Mouse (Mus musculus) spleen, embryonic (tissue): Measurements from ENCODE around the gene Gm20431.

Experiments used
- CTCF ChIA-PET: fragments of 350-600 bp; sonication (Branson Sonifier 250); formaldehyde crosslinking; loops from one replicate; lab custom pipeline; 2022; lab: Charles Lee

Gm20431 gene

DNA sequence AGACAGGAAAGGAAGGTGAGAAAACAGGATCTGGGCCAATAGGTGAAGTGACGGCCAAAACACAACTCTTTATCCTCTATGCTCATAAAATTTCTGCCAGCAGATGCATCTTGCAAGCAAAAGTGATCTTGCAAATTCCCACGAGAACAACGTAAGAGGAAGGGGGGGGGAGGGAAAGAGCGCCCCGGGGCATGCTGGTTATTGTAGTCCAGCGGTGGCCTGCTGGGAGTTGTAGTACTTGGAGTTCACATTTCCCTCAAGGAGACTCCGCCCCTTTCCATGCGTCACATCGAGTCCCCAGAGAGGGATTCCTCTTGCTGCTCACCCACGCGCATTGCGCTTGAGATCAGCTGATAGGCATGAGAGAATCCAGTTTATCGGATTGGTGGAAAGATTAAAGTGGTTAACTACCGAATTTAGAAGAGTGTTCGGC lies 26.9 kb downstream of the Gm20431 start:
- CTCF ChIA-PET: interaction anchor here (0.7 to 0.8 kb wide), 2 partner anchors 45 to 298 kb away, joined by 5 to 8 read pairs; no protein-coding TSS in a partner anchor

DNA sequence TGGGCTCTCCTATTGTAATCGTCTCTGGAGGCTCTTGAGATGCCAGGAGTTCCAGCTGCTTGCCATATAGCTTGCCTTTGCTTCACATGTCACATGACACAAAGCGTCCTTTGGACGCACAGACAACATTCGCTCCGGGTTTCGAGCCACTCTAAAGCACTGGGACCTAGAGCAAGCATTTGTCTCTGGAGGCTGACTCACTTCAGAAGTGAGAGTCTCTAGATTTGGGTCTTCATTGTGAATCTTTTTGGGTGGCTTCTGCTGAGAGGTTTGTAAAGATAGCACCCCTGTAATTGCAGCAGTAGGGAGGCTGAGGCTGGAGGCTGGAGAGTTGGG lies 27.8 kb downstream of the Gm20431 start:
- CTCF ChIA-PET: interaction anchor here (0.9 kb wide), 1 partner anchor 10 kb away, joined by 3 read pairs; no protein-coding TSS in a partner anchor

DNA sequence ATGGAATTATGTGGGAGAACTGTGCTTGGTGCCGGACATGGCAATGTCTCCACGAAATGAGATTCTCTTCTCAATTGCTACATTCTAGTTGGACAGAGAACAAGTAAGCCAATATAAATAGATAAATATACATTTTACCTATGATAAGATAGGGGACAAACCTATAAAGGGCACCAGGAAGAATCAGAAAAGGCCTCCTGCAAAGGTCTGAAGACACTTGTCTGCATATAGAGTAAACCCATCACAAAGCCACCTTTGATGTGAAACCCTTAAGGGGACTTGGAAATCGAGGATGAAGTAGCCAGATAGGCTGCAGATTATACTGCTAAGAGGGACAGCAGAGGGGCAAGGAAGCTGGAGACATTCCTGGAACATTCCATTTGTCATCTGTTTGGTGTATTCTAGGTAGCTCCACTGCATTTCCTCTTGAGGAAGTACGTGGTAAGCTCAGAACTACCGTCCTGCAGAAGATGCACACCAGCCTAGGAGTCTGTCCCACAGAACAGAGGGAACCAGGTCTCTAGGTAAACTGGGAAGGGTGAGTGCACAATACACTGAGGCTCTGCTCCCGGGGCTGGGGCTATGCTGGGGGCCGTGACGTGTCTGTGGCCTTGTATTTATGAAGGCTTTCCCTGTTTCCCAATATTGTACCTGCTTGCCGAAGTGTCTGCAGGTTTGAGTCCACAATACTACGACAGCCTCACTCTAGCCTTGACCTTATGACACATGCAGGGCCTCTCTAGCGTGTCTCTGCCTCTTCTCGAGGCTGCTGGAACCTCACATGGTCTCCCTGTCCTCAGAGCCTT lies 28.4 kb downstream of the Gm20431 start:
- CTCF ChIA-PET: interaction anchor here (0.9 kb wide), 1 partner anchor 9 kb away, joined by 3 read pairs; no protein-coding TSS in a partner anchor

DNA sequence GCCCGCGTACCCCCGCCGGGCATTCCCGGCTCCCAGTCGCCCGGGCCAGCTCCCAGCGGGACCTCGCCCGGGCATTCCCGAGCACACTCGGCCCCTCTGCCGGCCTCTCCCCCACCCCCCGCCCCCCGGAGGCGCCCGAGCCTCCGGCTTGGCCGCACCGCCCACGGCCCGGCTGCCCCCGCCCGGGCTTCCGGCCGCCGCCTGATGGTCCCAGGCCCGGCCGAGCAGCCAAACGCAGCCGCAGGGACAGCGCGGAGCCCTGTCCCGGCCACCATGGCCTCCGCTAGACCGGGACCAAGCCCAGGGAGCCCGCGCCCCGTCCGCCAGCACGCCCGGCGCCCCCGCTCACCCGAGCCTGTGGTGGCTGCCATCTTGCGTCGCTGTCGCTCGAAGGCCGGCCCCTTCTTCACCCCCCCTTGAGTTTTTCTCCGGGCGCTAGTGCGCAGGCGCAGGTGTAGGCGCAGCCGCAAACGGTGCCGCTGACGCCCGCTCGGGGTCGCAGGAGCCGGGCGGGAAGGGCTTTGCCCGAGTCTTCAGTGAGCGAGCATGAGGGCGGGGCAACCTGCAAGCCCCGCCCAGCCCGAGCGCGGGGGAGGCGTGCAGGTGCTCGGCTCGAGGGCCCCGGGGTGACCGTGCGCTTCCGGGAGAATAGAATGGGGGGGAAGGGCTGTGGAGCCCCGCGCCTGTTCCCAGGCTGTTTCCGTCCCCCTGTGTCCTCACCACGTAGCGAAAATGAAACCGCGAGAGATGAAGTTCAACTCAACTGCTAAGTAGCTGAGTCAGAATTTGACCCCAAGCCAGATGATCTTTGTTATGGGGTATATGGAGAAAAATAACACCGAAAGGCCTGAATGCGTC lies 29.5 kb downstream of the Gm20431 start, which contains the start of gene Ube2v1:
Gene Ube2v1, minus strand, starts transcription at position 505 of the 858 bp plus-strand sequence.
- CTCF ChIA-PET: no interaction called here

DNA sequence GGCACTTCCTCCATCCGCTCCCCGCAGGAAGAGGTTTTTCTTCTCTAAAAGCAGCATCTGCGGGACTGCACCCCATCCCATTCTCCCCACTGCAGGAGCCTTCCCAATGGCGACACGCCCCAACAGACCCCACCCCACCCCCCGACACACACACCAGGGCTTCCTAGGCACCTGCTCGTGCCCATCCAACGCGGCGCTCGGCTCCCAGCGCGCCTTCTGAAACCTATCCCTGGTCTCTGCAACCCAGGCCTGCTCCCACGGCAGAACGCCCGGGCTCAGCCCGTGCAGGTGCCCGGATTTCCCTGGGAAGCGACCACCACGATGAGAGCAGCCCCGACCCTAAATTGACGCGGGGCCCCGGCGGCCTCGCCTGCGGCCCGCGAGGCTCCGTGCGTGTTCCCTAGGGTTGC lies 30.1 kb downstream of the Gm20431 start:
- CTCF ChIA-PET: interaction anchor here (0.7 kb wide), 1 partner anchor 39 kb away, joined by 3 read pairs; no protein-coding TSS in a partner anchor

DNA sequence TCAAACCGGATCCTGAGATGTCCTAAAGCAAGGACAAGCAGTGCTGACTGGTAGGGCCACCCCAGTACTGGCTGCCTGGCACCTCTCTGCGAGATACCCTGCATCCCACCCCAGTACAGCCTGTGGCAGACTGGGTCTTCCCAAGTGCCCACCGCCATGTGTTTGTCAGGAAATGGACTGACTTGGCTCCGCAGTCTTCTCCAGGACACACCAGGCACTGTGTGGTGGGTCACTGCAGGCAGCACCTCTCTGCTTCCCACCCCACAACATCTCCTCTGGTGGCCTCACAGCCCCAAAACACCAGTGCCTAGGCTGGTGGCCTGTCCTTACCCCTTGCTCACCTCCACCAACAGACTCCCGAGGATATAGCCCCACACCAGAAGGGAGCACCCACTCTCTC lies 30.9 kb downstream of the Gm20431 start:
- CTCF ChIA-PET: interaction anchor here (0.7 kb wide), 1 partner anchor 40 kb away, joined by 3 read pairs; no protein-coding TSS in a partner anchor

DNA sequence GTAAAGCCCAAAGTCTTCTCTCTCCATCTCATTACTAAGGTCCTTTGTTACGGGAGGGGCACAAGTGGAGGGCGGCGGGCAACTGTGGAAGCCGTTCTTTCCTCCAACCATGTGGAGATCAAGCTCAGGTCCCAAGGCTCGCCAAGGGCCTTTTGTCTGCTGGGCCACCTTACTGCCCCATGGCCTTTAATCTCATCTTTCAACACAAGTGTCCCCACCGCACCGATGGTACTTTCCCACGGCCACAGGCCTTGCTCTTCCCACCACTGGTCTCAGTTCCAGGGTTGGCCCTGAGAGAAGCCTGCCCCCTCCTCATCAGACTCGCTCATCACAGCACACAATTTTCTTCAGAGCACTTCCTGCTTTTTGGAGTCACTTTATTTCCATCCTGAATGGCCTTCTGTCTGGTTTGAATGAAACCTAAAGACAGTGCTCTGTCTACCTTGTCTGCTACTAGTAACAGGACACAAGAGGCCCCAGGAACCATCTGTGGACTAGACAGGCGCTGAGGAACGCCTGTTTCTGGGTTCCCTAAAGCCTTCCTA lies 31.6 kb downstream of the Gm20431 start:
- CTCF ChIA-PET: no interaction called here

DNA sequence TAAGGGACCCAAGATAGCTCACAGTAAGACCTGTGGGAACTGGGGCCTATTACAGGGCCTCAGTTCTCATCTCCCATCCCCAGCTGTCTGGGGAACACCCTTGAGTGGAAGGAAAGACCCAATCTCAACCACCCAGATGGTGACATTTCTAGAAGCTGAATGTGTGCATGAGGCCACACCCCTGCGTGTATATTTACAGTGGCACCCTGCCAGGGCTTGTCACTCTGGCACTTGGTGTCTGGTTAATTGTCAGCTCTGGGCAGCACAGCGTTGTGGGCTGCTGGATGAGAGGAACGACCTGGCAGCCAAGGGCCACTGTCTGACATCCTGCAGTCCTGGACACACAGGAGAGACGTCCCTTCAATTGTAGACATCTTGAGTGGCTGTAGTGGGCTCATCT lies 32.4 kb downstream of the Gm20431 start:
- CTCF ChIA-PET: interaction anchor here (0.6 kb wide), 1 partner anchor 48 kb away, joined by 3 read pairs; no protein-coding TSS in a partner anchor

DNA sequence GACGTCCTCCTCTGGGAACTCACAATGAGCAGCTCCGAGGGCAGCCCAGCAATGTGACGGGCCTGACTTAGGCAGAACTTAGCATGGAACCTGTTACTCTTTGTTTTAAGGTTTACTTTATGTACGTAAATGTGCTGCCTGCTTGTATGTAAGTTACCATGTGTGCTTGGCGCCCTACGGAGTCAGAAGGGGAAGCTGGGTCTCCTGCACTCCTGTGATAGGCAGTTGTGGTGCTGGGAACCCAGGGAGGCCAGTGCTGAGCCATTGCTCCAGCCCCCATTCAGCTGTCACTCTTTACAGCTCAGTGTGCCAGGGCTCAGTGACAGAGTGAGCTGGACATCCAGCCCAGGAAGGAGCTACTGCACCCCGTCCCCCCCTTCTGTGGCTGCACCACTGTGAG lies 34.3 kb downstream of the Gm20431 start:
- CTCF ChIA-PET: no interaction called here

DNA sequence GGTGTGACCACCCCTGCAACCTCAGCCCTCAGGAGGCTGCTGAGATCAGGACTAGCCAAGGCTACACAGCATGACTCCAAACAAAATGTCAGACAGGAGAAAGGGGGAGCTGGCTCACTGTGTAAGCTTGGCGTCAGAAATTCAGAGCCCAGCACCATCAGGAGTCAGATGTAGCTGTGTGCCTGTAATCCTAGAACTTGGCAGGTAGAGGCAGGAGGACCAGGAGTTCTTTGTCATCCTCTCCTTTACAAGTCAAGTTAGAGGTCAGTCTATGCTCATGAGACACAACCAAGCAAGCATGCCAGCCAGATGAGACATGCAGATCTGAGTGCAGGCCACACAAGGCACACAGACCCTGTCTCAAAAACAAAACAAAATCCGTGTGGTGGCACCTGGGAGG lies 35.6 kb downstream of the Gm20431 start:
- CTCF ChIA-PET: interaction anchor here (0.6 kb wide), 2 partner anchors 20 to 119 kb away, joined by 3 to 6 read pairs; no protein-coding TSS in a partner anchor

DNA sequence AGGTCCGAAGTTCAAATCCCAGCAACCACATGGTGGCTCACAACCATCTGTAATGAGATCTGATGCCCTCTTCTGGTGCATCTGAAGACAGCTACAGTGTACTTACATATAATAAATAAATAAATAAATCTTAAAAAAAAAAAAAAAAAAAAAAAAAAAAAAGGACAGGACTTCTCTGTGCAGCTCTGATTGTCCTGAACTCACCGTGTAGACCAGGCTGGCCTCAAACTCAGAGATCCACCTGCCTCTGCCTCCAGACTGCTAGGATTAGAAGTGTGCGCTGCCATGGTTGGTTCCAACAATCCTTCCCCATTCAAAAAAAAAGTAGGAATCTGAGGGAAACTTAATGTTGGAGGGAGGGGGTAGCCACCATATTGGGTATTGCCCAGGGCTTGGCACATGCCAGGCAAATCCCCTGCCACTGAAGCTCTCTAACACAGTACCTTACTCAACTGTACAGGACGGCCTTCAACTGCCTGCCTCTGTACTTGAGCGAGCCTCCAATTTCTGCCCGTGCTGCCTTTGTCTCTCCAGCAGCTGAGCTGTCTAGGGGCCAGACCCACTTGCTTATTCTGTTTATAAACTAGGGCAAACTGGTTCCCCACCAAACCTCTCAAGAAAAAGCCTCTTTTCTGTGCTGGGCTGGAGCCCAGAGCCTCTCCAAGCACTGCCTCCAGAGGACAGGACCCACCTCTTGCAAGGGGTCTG lies 36.8 kb downstream of the Gm20431 start:
- CTCF ChIA-PET: interaction anchor here (0.6 to 1.0 kb wide), 2 partner anchors 8 to 18 kb away, joined by 3 to 10 read pairs; no protein-coding TSS in a partner anchor

DNA sequence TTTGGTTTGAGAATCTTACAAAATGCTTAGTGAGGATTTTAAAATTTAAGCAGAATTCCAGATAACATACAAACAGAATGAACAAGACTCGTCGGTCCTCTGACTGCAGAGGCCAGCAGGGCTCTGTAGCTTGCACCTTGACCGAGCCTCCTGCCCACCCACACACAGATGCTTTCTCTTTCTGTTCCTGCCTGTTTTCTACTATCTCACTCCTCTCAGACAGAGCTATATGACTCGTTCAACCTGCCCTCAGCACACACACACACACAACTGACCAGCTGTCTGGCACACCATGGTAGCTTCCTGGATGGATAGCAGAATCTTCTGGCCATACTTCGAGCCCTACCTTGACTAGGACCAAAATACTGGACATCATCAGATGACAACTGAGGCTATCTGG lies 38.3 kb downstream of the Gm20431 start:
- CTCF ChIA-PET: interaction anchor here (0.5 to 0.7 kb wide), 2 partner anchors 11 to 57 kb away, joined by 5 to 6 read pairs; no protein-coding TSS in a partner anchor

DNA sequence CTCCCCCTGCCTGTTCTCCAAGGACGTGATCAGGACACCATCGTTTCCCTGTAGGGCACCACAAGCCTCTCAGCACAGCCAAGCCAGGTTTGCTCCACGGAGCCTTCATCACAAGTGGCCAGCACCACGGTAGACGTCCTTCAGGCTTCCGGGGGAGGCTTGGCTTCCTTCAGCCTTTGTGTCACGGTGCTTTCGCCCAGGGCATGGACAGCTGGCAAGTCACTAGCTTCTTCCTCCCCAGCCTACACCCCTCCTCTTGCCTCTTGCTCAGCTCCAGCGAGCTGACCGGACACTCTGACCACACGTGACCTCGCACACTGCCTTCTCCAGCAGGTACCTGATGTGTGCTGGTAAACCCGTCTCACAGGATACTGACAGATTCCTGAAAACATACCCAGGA lies 38.9 kb downstream of the Gm20431 start:
- CTCF ChIA-PET: interaction anchor here (0.5 kb wide), 1 partner anchor 11 kb away, joined by 6 read pairs; no protein-coding TSS in a partner anchor

DNA sequence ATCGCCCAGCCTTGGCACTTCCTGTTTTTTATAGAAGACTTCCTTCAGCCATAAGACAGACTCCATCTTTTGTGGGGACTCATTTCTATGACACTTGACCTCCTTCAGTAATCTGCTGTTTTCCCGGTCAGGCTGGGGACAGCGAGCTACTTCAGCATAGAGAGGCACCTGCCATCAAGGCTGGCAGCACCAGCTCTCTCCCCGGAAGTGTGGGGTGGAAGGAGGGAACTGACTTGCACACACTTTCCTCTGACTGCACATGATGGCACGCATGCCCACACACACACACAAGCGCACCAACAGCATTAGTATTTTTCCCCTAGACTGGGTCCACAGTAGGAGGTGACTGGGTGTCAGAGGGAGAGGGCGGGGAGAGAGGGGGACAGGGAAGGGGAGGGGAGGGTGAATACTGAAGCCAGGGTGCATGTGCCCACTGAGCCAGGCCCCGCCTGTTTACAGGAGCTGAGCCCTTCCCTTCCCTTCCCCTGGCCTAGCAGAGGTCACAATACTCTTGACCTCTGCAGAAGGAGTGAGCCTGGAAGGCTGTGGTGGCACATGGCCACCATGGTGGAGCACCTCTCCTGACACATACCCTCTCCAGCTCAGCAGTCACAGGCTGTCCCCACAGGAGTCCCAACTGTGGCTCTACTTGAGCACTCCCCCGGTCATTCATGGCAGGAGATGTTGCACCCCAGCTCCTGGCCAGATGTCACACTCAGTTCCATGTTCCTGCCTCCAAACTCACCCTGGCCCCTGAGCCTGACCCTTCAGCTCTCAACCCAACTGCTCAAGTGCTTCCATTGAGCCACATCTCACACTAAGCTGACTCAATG lies 39.8 kb downstream of the Gm20431 start:
- CTCF ChIA-PET: interaction anchor here (0.5 to 1.1 kb wide), 2 partner anchors 275 to 283 kb away, joined by 3 to 4 read pairs; no protein-coding TSS in a partner anchor

DNA sequence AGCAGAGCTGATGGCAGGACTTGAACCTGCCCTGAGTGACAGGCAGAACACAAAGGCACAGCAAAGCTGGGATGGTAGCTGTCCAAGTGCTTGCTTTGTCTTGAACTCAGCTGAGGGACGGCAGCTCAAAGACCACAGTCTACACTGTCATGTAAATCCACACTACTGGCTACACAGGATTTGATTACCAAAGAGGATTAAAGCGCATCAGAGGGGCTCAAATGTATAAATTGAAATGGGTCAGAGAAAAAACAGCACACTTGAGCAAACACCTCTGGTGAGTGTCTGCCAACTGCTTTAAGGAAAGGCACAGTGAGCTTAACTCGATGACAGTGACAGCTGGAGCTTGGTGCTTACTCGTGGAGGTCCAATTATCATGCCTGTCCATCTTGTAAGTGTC lies 43.8 kb downstream of the Gm20431 start:
- CTCF ChIA-PET: interaction anchor here (0.7 kb wide), 1 partner anchor 120 kb away, joined by 4 read pairs; no protein-coding TSS in a partner anchor

DNA sequence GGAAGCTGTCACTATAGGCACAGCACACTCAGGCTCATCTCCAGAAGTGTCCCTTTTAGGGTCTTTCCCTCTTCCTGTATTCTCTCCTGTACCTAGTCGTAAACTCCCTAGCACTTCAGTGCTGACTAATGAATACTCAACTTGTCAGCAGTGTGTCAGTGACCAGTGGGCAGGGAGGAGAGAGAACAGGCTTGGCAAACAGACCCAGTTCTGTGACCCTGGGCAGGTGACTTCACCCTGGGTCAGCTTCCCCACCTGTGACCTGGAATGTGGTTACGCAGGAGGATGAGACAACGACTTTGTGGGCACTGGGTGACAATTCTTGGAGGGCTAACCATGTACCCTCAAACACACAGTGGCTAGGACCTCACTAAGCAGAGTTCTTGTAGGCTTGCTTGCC lies 44.3 kb downstream of the Gm20431 start:
- CTCF ChIA-PET: interaction anchor here (0.7 kb wide), 1 partner anchor 120 kb away, joined by 4 read pairs; no protein-coding TSS in a partner anchor

DNA sequence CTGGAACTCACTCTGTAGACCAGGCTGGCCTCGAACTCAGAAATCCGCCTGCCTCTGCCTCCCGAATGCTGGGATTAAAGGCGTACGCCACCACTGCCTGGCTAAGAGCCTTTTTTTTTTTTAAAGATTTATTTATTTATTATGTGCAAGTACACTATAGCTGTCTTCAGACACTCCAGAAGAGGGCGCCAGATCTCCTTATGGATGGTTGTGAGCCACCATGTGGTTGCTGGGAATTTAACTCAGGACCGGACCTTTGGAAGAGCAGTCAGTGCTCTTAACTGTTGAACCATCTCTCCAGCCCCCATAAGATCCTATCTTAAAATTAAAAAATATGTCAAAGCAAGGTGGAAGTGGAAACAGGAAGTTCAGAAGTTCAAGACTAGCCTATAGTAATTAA lies 48.0 kb downstream of the Gm20431 start:
- CTCF ChIA-PET: interaction anchor here (0.7 kb wide), 1 partner anchor 121 kb away, joined by 3 read pairs; the partner anchor contains the start of gene Rnf114

DNA sequence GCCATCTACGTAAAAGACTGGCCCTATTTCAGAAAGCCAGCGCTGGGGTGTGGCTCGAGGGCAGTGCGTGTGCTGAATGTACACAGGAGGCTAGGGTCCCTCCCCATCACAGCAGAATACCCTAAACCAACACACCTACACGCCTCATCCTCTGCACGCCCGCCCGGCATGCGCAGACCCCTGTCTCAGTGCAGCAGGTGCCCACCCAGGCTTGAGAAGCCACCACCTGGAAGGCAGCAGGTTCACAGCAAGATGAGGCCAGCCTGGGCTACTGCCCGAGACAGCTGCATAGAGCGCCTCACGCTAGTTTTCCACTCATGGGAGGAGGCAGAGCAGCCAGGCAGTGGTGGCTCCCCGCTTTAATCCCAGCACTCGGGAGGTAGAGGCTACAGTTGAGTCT lies 49.2 kb downstream of the Gm20431 start:
- CTCF ChIA-PET: no interaction called here

DNA sequence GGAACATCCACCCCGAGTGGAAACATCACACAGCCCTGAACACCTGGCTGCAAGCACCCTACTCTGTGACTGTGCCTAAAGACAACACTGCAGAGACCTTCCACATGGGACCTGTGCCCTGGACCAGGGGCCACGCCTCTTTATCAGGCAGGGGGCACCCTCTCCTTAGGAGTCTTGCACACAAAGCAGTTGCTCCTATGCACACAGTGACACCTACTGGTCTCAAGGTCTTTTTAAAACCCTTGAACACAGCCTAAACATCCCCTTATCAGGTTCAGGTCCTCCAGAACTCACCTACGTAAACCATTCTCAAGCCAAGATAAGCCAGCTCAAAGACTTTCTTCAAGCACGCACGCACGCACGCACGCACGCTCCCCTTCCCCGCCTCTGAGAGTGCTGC lies 50.0 kb downstream of the Gm20431 start:
- CTCF ChIA-PET: interaction anchor here (0.5 to 0.7 kb wide), 2 partner anchors 11 to 1419 kb away, joined by 3 to 6 read pairs; no protein-coding TSS in a partner anchor
